Mouse (Mus musculus): ENCODE measurements at regions not wholly inside any gene's neighbourhood (a gene's known extent, or its start where the extent isn't known, plus 50 kb on each side); places are given as distances from the start of the nearest gene placed in this dataset.

GRCm38 (mm10) chr17:51393771-51394221, 214.6 kb upstream of the Tbc1d5 start:
- H3K4me1 ChIP-seq (ENCODE audit: insufficient read depth, low read depth, low read length) = no peaks in the 10 kb centered on the region
- H3K9me3 ChIP-seq (replicated peaks) = peaks cover 13% of the 10 kb centered on the region
- H3K27me3 ChIP-seq (ENCODE audit: insufficient read depth, low read length) = no peaks in the 10 kb centered on the region
- H3K4me3 ChIP-seq (ENCODE audit: low read depth, low read length) = no peak overlapping the region
- H3K36me3 ChIP-seq (replicated peaks) = no peaks in the 10 kb centered on the region
- no peak for TF ChIP-seq GATA2 (IDR thresholded peaks at IDR 0.05; ENCODE audit: borderline replicate concordance, low read depth, low read length)
- TF ChIP-seq CTCF (IDR thresholded peaks at IDR 0.05; ENCODE audit: low read depth, low read length) = no peak
- TF ChIP-seq GATA1 (IDR thresholded peaks at IDR 0.05; ENCODE audit: borderline replicate concordance, low read length) = no peak
- TF ChIP-seq TAL1 (conservative IDR thresholded peaks at IDR 0.05; ENCODE audit: low read depth, low read length) = no peak
- no peak for ATAC-seq (ENCODE audit: extremely low read depth, insufficient number of reproducible peaks, low FRiP score, poor library complexity, severe bottlenecking)
- DNase-seq (ENCODE audit: low spot score) = no peak

- ATAC-seq (ENCODE audit: extremely low read depth, insufficient number of reproducible peaks, low FRiP score, poor library complexity, severe bottlenecking) (no peak), DNase-seq (ENCODE audit: low spot score) (no peak)
- no peaks in the 10 kb centered on the region for H3K27me3 ChIP-seq (ENCODE audit: insufficient read depth, low read length)
- no peaks in the 10 kb centered on the region for H3K4me1 ChIP-seq (ENCODE audit: insufficient read depth, low read depth, low read length)
- H3K9me3 ChIP-seq (replicated peaks) = peaks cover 11% of the 10 kb centered on the region
- H3K4me3 ChIP-seq (ENCODE audit: low read depth, low read length) = no peak overlapping the region
- TF ChIP-seq TAL1 (conservative IDR thresholded peaks at IDR 0.05; ENCODE audit: low read depth, low read length) (no peak), POLR2AphosphoS5 (IDR thresholded peaks at IDR 0.05; ENCODE audit: insufficient replicate concordance, low read depth, low read length) (no peak), CTCF (IDR thresholded peaks at IDR 0.05; ENCODE audit: low read depth, low read length) (no peak), GATA2 (IDR thresholded peaks at IDR 0.05; ENCODE audit: borderline replicate concordance, low read depth, low read length) (no peak), GATA1 (IDR thresholded peaks at IDR 0.05; ENCODE audit: borderline replicate concordance, low read length) (no peak)
- no peaks in the 10 kb centered on the region for H3K36me3 ChIP-seq (replicated peaks)
Measured at GRCm38 (mm10) chr17:51391871-51392270, 212.7 kb upstream of the Tbc1d5 start.

- no peak overlapping the region for H3K4me3 ChIP-seq (ENCODE audit: low read depth, low read length)
- DNase-seq (ENCODE audit: low spot score) (no peak), ATAC-seq (ENCODE audit: extremely low read depth, insufficient number of reproducible peaks, low FRiP score, poor library complexity, severe bottlenecking) (no peak)
Measured at GRCm38 (mm10) chr17:51382552-51382951, 203.4 kb upstream of the Tbc1d5 start.

GRCm38 (mm10) chr17:51371937-51372479, 192.9 kb upstream of the Tbc1d5 start:
- peaks cover 9% of the 10 kb centered on the region; the same call in 1 of the 2 replicates for H3K9me3 ChIP-seq (replicated peaks)
- H3K36me3 ChIP-seq (replicated peaks) = no peaks in the 10 kb centered on the region
- ATAC-seq (ENCODE audit: extremely low read depth, insufficient number of reproducible peaks, low FRiP score, poor library complexity, severe bottlenecking) (no peak), DNase-seq (ENCODE audit: low spot score) (no peak)
- no peaks in the 10 kb centered on the region for H3K4me1 ChIP-seq (ENCODE audit: insufficient read depth, low read depth, low read length)
- no peak overlapping the region for H3K4me3 ChIP-seq (ENCODE audit: low read depth, low read length)
- no peaks in the 10 kb centered on the region for H3K27me3 ChIP-seq (ENCODE audit: insufficient read depth, low read length)
- TF ChIP-seq TAL1 (conservative IDR thresholded peaks at IDR 0.05; ENCODE audit: low read depth, low read length) (no peak), CTCF (IDR thresholded peaks at IDR 0.05; ENCODE audit: low read depth, low read length) (no peak), GATA1 (IDR thresholded peaks at IDR 0.05; ENCODE audit: borderline replicate concordance, low read length) (no peak), GATA2 (IDR thresholded peaks at IDR 0.05; ENCODE audit: borderline replicate concordance, low read depth, low read length) (no peak), POLR2AphosphoS5 (IDR thresholded peaks at IDR 0.05; ENCODE audit: insufficient replicate concordance, low read depth, low read length) (no peak)

More at GRCm38 (mm10) chr17:51382552-51382951, 203.4 kb upstream of the Tbc1d5 start:
- TF ChIP-seq GATA1 (IDR thresholded peaks at IDR 0.05; ENCODE audit: borderline replicate concordance, low read length) = no peak
- TF ChIP-seq TAL1 (conservative IDR thresholded peaks at IDR 0.05; ENCODE audit: low read depth, low read length) = no peak
- no peak for TF ChIP-seq POLR2AphosphoS5 (IDR thresholded peaks at IDR 0.05; ENCODE audit: insufficient replicate concordance, low read depth, low read length)
- no peak for TF ChIP-seq GATA2 (IDR thresholded peaks at IDR 0.05; ENCODE audit: borderline replicate concordance, low read depth, low read length)
- no peak for TF ChIP-seq CTCF (IDR thresholded peaks at IDR 0.05; ENCODE audit: low read depth, low read length)
- Histone ChIP-seq H3K4me1 (ENCODE audit: insufficient read depth, low read depth, low read length) (no peaks in the 10 kb centered on the region), H3K36me3 (replicated peaks) (no peaks in the 10 kb centered on the region), H3K27me3 (ENCODE audit: insufficient read depth, low read length) (no peaks in the 10 kb centered on the region), H3K9me3 (replicated peaks) (peaks cover 5% of the 10 kb centered on the region)

- Histone ChIP-seq H3K4me1 (ENCODE audit: insufficient read depth, low read depth, low read length) (no peaks in the 10 kb centered on the region), H3K36me3 (replicated peaks) (no peaks in the 10 kb centered on the region), H3K27me3 (ENCODE audit: insufficient read depth, low read length) (no peaks in the 10 kb centered on the region), H3K9me3 (replicated peaks) (peaks cover 9% of the 10 kb centered on the region; the same call in 1 of the 2 replicates), H3K4me3 (ENCODE audit: low read depth, low read length) (no peak overlapping the region)
- ATAC-seq (ENCODE audit: extremely low read depth, insufficient number of reproducible peaks, low FRiP score, poor library complexity, severe bottlenecking) (no peak), DNase-seq (ENCODE audit: low spot score) (no peak)
- TF ChIP-seq GATA2 (IDR thresholded peaks at IDR 0.05; ENCODE audit: borderline replicate concordance, low read depth, low read length) (no peak), POLR2AphosphoS5 (IDR thresholded peaks at IDR 0.05; ENCODE audit: insufficient replicate concordance, low read depth, low read length) (no peak), TAL1 (conservative IDR thresholded peaks at IDR 0.05; ENCODE audit: low read depth, low read length) (no peak), CTCF (IDR thresholded peaks at IDR 0.05; ENCODE audit: low read depth, low read length) (no peak), GATA1 (IDR thresholded peaks at IDR 0.05; ENCODE audit: borderline replicate concordance, low read length) (no peak)
Measured at GRCm38 (mm10) chr17:51370990-51371389, 191.8 kb upstream of the Tbc1d5 start.

GRCm38 (mm10) chr17:51370085-51370484, 190.9 kb upstream of the Tbc1d5 start:
- TF ChIP-seq GATA1 (IDR thresholded peaks at IDR 0.05; ENCODE audit: borderline replicate concordance, low read length) (no peak), POLR2AphosphoS5 (IDR thresholded peaks at IDR 0.05; ENCODE audit: insufficient replicate concordance, low read depth, low read length) (no peak), GATA2 (IDR thresholded peaks at IDR 0.05; ENCODE audit: borderline replicate concordance, low read depth, low read length) (no peak), TAL1 (conservative IDR thresholded peaks at IDR 0.05; ENCODE audit: low read depth, low read length) (no peak), CTCF (IDR thresholded peaks at IDR 0.05; ENCODE audit: low read depth, low read length) (no peak)
- Histone ChIP-seq H3K4me3 (ENCODE audit: low read depth, low read length) (no peak overlapping the region), H3K4me1 (ENCODE audit: insufficient read depth, low read depth, low read length) (no peaks in the 10 kb centered on the region)

More at GRCm38 (mm10) chr17:51370085-51370484, 190.9 kb upstream of the Tbc1d5 start:
- peaks cover 9% of the 10 kb centered on the region; the same call in 1 of the 2 replicates for H3K9me3 ChIP-seq (replicated peaks)
- no peaks in the 10 kb centered on the region for H3K27me3 ChIP-seq (ENCODE audit: insufficient read depth, low read length)
- no peak for DNase-seq (ENCODE audit: low spot score)
- ATAC-seq (ENCODE audit: extremely low read depth, insufficient number of reproducible peaks, low FRiP score, poor library complexity, severe bottlenecking) = no peak
- no peaks in the 10 kb centered on the region for H3K36me3 ChIP-seq (replicated peaks)
